Mouse (Mus musculus): ENCODE results near the gene Hck.

Hck gene

GRCm38 (mm10) chr2:153108313-153109264, at the start of gene Hck:
Gene Hck, plus strand, starts transcription at chr2:153108468.
- DNase-seq = peak; percentile 58

- DNase-seq = no peak
These were observed 48.1 kb upstream of the Hck start for GRCm38 (mm10) chr2:153060216-153060615.

- no peak for DNase-seq
These were observed 44.9 kb upstream of the Hck start for GRCm38 (mm10) chr2:153063394-153063793.

DNA sequence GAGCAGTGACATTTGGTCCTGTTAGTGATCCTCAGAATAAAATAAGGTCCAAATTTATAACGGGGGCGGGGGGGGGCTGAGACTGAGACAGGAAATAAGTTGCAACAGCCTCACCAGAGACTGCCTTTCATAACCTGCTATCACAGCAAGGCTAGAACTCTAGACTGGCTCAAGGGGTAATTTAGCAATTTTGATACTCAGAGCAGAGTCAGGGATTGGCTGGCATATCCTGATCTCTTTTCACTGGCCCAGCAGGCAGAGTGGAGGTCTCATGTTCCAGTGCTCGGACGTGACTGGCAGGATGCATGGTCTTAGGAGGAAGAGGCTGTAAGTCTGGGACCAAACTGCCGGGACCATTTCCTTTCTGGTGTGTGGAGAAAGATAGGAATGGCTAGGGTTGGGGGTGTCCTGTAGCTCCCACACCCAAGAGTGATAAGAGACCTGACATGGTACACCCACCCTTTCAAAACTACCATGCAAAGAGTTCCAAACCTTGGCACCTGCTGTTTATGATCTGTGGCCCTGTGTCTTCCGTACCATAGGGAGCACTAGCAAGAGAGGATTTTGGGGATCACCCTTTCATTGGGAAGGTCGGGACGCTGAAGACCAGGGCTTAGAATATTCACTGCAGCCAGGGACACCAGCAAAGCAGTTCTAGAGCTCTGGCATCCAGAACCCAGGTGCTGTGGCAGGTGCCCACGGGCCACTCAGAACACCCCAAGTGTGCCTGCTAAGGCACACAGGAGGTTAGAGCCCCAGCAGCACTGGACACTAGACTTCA, 43.9 kb upstream of the Hck start:
- DNase-seq = no peak

DNA sequence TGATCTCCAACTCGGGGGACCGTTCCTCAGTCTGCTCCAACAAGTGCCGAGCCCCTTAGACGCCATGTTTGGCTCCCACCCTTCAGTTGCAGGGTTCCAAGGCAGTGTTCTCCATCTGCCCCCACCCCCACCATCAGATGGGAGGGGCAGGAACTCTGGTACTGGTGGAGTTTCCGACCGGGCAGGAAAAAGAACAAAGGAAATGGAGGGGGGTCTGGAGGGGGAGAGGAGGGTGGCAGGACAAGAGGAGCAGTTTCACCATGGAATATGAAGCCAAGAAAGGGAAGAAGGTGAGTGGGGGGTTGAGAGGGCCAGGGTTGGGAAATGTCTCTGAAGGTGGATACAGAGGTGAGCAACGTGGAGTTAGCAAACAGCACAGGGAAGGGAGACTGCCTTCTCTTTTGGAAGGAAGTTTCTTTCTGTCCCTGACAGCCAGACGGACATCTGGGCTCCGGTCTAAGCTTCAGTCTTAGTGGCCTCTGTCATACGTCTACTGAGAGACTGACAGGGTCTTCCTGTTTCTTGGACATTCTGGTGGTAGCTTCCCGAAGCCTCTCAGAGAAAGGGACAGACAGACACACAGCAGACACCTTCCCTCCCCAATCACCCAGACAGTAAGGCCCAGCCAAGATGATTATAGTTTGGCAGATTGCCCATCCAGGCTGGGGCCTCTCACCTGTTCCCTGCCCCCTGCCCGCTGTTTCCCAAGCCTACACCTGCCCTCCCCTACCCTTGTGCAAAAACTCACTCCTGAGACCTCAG, 42.3 kb upstream of the Hck start, which contains the start of gene Ccm2l:
Gene Ccm2l, plus strand, starts transcription at position 209 of the 762 bp plus-strand sequence.
- DNase-seq = no peak

GRCm38 (mm10) chr2:153066991-153067390, 41.3 kb upstream of the Hck start:
- DNase-seq = no peak

- DNase-seq = peak; percentile 55
These were observed 37.3 kb upstream of the Hck start for GRCm38 (mm10) chr2:153070762-153071490.

DNA sequence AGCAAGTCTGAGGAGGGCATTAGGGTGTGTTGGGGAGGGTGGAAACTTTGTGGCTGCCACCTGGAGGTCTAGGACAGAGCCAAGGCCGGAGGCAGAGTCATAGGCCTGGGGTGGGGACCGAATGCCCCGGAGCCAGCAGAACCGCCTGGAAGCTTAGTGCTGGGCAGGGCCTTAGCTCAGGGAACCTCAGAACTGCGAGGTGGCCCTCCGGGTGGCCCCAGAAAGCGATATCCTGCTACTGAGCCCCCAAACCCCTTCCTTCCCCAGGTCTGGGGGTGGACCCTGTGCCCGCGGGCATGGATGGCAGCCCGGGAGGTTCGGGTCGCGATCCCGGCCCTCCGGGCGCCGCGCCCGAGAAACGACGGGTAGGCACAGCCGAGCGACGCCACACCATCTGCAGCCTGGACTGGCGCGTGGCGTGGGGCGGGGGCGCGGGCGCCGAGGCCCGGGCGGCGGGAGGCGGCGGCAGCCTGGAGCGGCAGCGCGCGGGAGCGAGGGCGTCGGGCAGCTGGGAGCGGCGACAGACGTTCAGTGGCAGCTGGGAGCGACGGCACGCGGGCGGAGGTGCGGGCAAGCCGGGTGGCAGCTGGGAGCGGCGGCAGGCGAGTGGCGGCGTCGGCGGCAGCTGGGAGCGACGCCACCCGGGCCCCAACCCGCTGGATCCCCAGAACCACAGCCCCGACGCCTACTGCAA, 36.6 kb upstream of the Hck start:
- DNase-seq = no peak

- no peak for DNase-seq
These were observed 33.6 kb upstream of the Hck start for GRCm38 (mm10) chr2:153074651-153075050.

- no peak for DNase-seq
These were observed 32.3 kb upstream of the Hck start for GRCm38 (mm10) chr2:153075961-153076360.

DNA sequence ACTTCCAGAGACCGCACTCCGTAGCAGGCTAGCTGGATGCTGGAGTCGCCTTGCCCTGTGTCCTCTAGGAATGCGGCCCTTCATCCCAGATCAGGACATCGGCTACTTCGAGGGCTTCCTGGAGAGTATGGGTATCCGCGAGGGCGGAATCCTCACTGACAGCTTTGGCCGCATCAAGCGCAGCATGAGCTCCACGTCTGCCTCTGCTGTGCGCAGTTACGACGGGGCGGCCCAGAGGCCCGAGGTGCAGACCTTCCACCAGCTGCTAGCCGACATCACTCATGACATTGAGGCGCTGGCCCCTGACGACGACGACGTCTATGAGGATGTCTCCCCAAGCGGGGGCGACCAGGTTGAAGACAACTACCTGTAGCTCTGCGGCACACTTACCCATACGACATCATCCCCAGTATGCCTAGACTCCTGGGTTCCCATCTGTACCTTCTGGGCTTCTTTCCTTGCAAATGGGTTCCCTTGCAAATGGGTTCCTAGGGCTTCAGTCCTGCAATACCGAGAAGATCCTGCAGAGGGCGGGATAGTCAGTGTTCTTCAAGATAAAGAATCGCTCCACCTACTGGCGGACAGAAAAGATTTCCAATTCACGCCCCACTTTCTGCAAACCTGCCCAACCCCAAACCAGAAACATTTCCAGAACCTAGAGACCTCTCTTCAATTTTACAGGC, 27.3 kb upstream of the Hck start:
- peak; percentile 86 for DNase-seq

DNA sequence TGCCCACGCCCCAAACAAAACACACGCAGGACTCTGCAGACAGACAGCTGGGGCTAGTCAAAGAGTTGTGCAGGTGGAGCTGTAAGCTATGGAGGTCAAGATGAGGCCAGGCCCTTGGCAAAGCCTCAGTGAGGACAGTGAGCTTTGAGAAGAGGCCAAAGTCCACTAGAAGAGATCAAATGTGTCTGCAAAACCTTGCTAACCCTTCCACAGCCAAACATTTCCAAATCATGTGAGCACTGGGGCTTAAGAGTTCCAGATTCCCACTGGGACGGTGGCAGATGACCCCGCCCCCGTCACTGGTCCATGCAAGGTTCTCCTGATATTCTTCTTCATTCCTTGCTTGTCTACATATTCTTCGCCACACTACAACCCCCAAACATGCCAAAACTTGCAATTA, 26.4 kb upstream of the Hck start:
- no peak for DNase-seq

DNA sequence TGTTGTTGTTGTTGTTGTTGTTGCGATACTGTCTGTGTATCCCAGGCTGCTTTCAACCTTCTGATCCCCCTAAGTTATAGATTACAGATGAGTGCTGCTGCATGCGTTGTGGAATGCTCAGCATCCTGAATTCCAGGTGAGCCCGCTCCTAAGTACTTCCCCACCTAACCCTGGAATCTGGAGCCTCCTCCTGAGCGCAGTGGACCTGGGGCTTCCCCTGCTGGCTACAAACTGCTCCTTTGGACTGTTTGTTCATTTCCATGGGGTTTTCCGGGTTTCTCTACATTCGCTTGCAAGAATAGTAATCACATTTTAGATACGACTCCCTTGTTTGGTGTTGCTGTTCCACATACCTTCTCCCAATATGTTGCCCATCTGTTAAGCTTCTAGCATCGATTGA, 25.0 kb upstream of the Hck start:
- no peak for DNase-seq

- no peak for DNase-seq
These were observed 24.4 kb upstream of the Hck start for GRCm38 (mm10) chr2:153083824-153084223.

DNA sequence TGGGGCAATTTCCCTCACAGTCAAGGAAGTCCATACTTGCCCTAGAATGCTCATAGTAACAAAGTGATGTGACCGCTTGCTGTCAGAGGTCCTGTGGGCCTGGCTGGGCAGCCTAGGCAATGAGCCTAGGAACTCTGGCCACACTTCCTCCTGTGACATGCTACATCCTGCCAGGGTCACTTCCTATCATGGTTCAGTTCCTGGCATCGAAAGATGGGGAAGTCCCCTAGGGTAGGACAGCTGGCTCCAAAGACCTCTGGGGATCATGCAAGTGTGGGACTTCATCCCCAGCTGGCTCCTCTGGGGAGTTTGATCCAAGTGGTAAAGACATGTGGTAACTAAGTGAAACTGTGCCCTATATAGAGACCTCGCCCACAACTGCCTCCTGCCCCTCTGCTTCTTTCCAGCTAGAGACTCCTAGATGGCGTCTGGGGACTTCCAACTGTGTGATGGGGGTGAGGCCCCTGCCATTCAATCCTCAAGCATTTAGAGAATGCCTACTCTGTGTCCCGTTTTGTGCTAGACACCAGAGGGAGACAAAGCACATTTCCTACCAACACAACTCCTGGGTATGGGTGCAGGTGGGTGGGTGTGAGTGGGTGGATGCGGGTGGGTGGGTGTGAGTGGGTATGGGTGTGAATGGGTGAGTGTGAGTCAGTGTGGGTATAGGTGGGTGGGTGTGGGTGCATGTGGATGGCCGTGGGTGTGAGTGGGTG, 23.8 kb upstream of the Hck start:
- no peak for DNase-seq

- no peak for DNase-seq
These were observed 22.7 kb upstream of the Hck start for GRCm38 (mm10) chr2:153085556-153085955.

DNA sequence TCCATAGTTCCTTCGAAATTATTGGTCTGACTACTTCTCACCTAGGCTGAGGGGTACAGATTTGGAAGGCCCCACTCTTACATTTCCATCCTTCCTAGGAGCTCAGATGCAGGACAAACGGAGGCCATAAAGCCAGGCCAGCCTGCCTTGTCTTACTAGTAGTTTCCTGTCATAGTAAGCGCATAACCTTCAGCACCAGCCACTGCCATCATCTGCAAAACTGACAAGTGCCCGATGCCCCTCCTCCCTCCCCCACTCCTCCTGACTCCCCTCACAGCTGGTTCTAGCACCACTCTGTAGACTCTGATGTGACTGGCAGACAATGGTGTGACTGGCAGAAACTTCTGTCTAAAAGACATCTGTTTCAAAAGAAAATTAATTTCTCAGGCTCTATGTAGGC, 22.1 kb upstream of the Hck start:
- no peak for DNase-seq

- DNase-seq = no peak
These were observed 21.2 kb upstream of the Hck start for GRCm38 (mm10) chr2:153087091-153087490.

DNA sequence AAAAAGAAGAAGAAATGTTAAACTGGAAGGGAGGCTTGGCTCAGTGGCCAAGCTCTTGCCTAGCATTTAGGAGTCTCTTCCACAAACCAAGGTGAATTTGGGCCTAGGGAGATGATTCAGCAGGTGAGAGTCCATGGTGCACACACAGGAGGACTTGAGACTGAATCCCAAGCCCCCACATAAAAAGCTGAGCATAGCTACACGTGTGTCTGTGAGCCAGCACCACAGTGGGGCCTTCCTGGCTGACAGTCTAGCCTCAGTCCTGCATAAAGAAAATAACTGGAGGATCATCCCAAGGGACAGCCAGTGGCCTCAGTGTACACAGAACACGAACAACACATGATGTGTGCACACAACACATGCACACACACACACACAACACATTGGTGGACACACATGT, 19.0 kb upstream of the Hck start:
- no peak for DNase-seq

- DNase-seq = no peak
These were observed 17.6 kb upstream of the Hck start for GRCm38 (mm10) chr2:153090551-153091165.
